Mouse (Mus musculus): ENCODE data around the gene Ncapd2. TPM values are rescaled to one million over a fixed set of nuclear protein-coding genes. Genes with fewer than 3 reads are reported as not detected.

Gene Ncapd2
- polyA plus RNA-seq, 1 experiment, result 84.6 TPM

- Histone ChIP-seq H3K4me1 (ENCODE audit: control insufficient read depth, insufficient read depth, insufficient read length) (peaks cover 2% of the 10 kb centered on the region; the same call in 1 of the 2 replicates), H3K27me3 (ENCODE audit: control insufficient read depth, insufficient read depth, low read length) (no peaks in the 10 kb centered on the region), H3K36me3 (ENCODE audit: control insufficient read depth, insufficient read depth, low read length) (peaks cover 4% of the 10 kb centered on the region; the same call in 1 of the 2 replicates), H3K4me3 (ENCODE audit: extremely low read depth, insufficient read depth, insufficient read length) (no peak overlapping the region), H3K27ac (ENCODE audit: insufficient read depth, low read length) (no peak overlapping the region)
- DNase-seq (ENCODE audit: low read depth in 1 of 2, low spot score in 2 of 2), result no peak
- WGBS, result 75% methylated on average over 3 of the region's 3 CpGs
- TF ChIP-seq POLR2A (IDR thresholded peaks at IDR 0.05; ENCODE audit: low read depth, low read length) (no peak), CTCF (IDR thresholded peaks at IDR 0.05; ENCODE audit: extremely low read depth, insufficient read depth, insufficient read length, insufficient replicate concordance) (no peak)
Observed at GRCm38 (mm10) chr6:125196301-125196700, 4.8 kb upstream of the Ncapd2 start.

- 88% methylated on average over 1 of the region's 1 CpGs for WGBS
- peaks cover 4% of the 10 kb centered on the region; the same call in 1 of the 2 replicates for H3K4me1 ChIP-seq (ENCODE audit: control insufficient read depth, insufficient read depth, insufficient read length)
- no peak for DNase-seq (ENCODE audit: low read depth in 1 of 2, low spot score in 2 of 2)
- H3K4me3 ChIP-seq (ENCODE audit: extremely low read depth, insufficient read depth, insufficient read length), result no peak overlapping the region
- H3K27ac ChIP-seq (ENCODE audit: insufficient read depth, low read length), result no peak overlapping the region
- no peaks in the 10 kb centered on the region for H3K27me3 ChIP-seq (ENCODE audit: control insufficient read depth, insufficient read depth, low read length)
- no peak for TF ChIP-seq POLR2A (IDR thresholded peaks at IDR 0.05; ENCODE audit: low read depth, low read length)
- TF ChIP-seq CTCF (IDR thresholded peaks at IDR 0.05; ENCODE audit: extremely low read depth, insufficient read depth, insufficient read length, insufficient replicate concordance), result no peak
- peaks cover 4% of the 10 kb centered on the region; the same call in 1 of the 2 replicates for H3K36me3 ChIP-seq (ENCODE audit: control insufficient read depth, insufficient read depth, low read length)
Observed at GRCm38 (mm10) chr6:125195541-125196075, 4.1 kb upstream of the Ncapd2 start.

- peaks cover 4% of the 10 kb centered on the region; the same call in 1 of the 2 replicates for H3K4me1 ChIP-seq (ENCODE audit: control insufficient read depth, insufficient read depth, insufficient read length)
- no peak for TF ChIP-seq POLR2A (IDR thresholded peaks at IDR 0.05; ENCODE audit: low read depth, low read length)
- no peak for TF ChIP-seq CTCF (IDR thresholded peaks at IDR 0.05; ENCODE audit: extremely low read depth, insufficient read depth, insufficient read length, insufficient replicate concordance)
- no peaks in the 10 kb centered on the region for H3K27me3 ChIP-seq (ENCODE audit: control insufficient read depth, insufficient read depth, low read length)
- DNase-seq (ENCODE audit: low read depth in 1 of 2, low spot score in 2 of 2), result no peak
- H3K36me3 ChIP-seq (ENCODE audit: control insufficient read depth, insufficient read depth, low read length), result peaks cover 4% of the 10 kb centered on the region; the same call in 1 of the 2 replicates
- H3K4me3 ChIP-seq (ENCODE audit: extremely low read depth, insufficient read depth, insufficient read length), result no peak overlapping the region
- WGBS, result 65% methylated on average over 7 of the region's 7 CpGs
- H3K27ac ChIP-seq (ENCODE audit: insufficient read depth, low read length), result no peak overlapping the region
Observed at GRCm38 (mm10) chr6:125193390-125193789, 1.9 kb upstream of the Ncapd2 start.

- DNase-seq (ENCODE audit: low read depth in 1 of 2, low spot score in 2 of 2), result no peak
- TF ChIP-seq POLR2A (IDR thresholded peaks at IDR 0.05; ENCODE audit: low read depth, low read length), result no peak
- no peak for TF ChIP-seq CTCF (IDR thresholded peaks at IDR 0.05; ENCODE audit: extremely low read depth, insufficient read depth, insufficient read length, insufficient replicate concordance)
- H3K36me3 ChIP-seq (ENCODE audit: control insufficient read depth, insufficient read depth, low read length), result peaks cover 4% of the 10 kb centered on the region; the same call in 1 of the 2 replicates
- H3K4me1 ChIP-seq (ENCODE audit: control insufficient read depth, insufficient read depth, insufficient read length), result peaks cover 4% of the 10 kb centered on the region; the same call in 1 of the 2 replicates
- no peaks in the 10 kb centered on the region for H3K27me3 ChIP-seq (ENCODE audit: control insufficient read depth, insufficient read depth, low read length)
- peak overlapping the region; percentile 96; the same call in 1 of the 2 replicates for H3K4me3 ChIP-seq (ENCODE audit: extremely low read depth, insufficient read depth, insufficient read length)
- peak overlapping the region; percentile 99; the same call in 1 of the 2 replicates for H3K27ac ChIP-seq (ENCODE audit: insufficient read depth, low read length)
- WGBS, result 23% methylated on average over 5 of the region's 5 CpGs
Observed at GRCm38 (mm10) chr6:125192841-125193240, 1.3 kb upstream of the Ncapd2 start.

GRCm38 (mm10) chr6:125192016-125192714 is 664 bp upstream of the Ncapd2 start:
- WGBS, result under 1% methylated on average over 34 of the region's 34 CpGs
- no peak for TF ChIP-seq POLR2A (IDR thresholded peaks at IDR 0.05; ENCODE audit: low read depth, low read length)
- no peak for TF ChIP-seq CTCF (IDR thresholded peaks at IDR 0.05; ENCODE audit: extremely low read depth, insufficient read depth, insufficient read length, insufficient replicate concordance)
- peak; percentile 83 to 90 for DNase-seq (ENCODE audit: low read depth in 1 of 2, low spot score in 2 of 2)

GRCm38 (mm10) chr6:125190816-125191215 is 685 bp downstream of the Ncapd2 start:
- peaks cover 7% of the 10 kb centered on the region; the same call in 1 of the 2 replicates for H3K36me3 ChIP-seq (ENCODE audit: control insufficient read depth, insufficient read depth, low read length)

More at GRCm38 (mm10) chr6:125192016-125192714, 664 bp upstream of the Ncapd2 start:
- Histone ChIP-seq H3K4me3 (ENCODE audit: extremely low read depth, insufficient read depth, insufficient read length) (peak overlapping the region; percentile 96), H3K4me1 (ENCODE audit: control insufficient read depth, insufficient read depth, insufficient read length) (peaks cover 4% of the 10 kb centered on the region; the same call in 1 of the 2 replicates), H3K27ac (ENCODE audit: insufficient read depth, low read length) (peak overlapping the region; percentile 99), H3K36me3 (ENCODE audit: control insufficient read depth, insufficient read depth, low read length) (peaks cover 4% of the 10 kb centered on the region; the same call in 1 of the 2 replicates), H3K27me3 (ENCODE audit: control insufficient read depth, insufficient read depth, low read length) (no peaks in the 10 kb centered on the region)

More at GRCm38 (mm10) chr6:125190816-125191215, 685 bp downstream of the Ncapd2 start:
- TF ChIP-seq CTCF (IDR thresholded peaks at IDR 0.05; ENCODE audit: extremely low read depth, insufficient read depth, insufficient read length, insufficient replicate concordance), result no peak
- TF ChIP-seq POLR2A (IDR thresholded peaks at IDR 0.05; ENCODE audit: low read depth, low read length), result no peak
- Histone ChIP-seq H3K4me3 (ENCODE audit: extremely low read depth, insufficient read depth, insufficient read length) (peak overlapping the region; percentile 96), H3K27me3 (ENCODE audit: control insufficient read depth, insufficient read depth, low read length) (no peaks in the 10 kb centered on the region), H3K4me1 (ENCODE audit: control insufficient read depth, insufficient read depth, insufficient read length) (peaks cover 4% of the 10 kb centered on the region; the same call in 1 of the 2 replicates), H3K27ac (ENCODE audit: insufficient read depth, low read length) (no peak overlapping the region)
- DNase-seq (ENCODE audit: low read depth in 1 of 2, low spot score in 2 of 2), result no peak

All from spleen, adult 2 months (tissue).